Mouse (Mus musculus) megakaryocyte, embryonic 14.5 days (primary cell): ENCODE measurements around the gene Tapbp. TPM values are rescaled to one million over a fixed set of nuclear protein-coding genes. Genes with fewer than 3 reads are reported as not detected.

Source experiments
- H3K27me3 ChIP-seq: replicated peaks from 2 replicates; pipeline ENCODE3; 2012; ENCODE audit warnings: inconsistent platforms
- H3K36me3 ChIP-seq: replicated peaks from 2 replicates; pipeline ENCODE3; 2012; ENCODE audit warnings: low read length, inconsistent platforms, mixed read lengths
- H3K4me1 ChIP-seq: 2 replicates; pipeline ENCODE4 v1.6.1; 2012; ENCODE audit warnings: inconsistent platforms
- H3K4me3 ChIP-seq: replicated peaks from 2 replicates; pipeline ENCODE3; 2012; ENCODE audit warnings: moderate library complexity, mild to moderate bottlenecking, inconsistent platforms
- H3K9me3 ChIP-seq: 2 replicates; pipeline ENCODE4 v1.6.1; 2012; ENCODE audit warnings: inconsistent platforms
- FLI1 ChIP-seq: IDR thresholded peaks from 2 replicates; pipeline ENCODE4 v1.6.1; 2012; ENCODE audit warnings: low read length, inconsistent platforms, mixed read lengths
- GATA1 ChIP-seq: IDR thresholded peaks from 3 replicates; pipeline ENCODE4 v1.6.1; 2012; ENCODE audit warnings: mixed read lengths, low read length, inconsistent platforms, borderline replicate concordance
- polyA plus RNA-seq: library from polyadenylated mRNA; stranded (reverse); fragments of >175 nt; gene quantifications from 2 replicates; pipeline ENCODE4 v1.2.3, GENCODE M21; 2012; ENCODE audit warnings: low replicate concordance; ENCODE audit not compliant: insufficient read depth

Gene Tapbp
- polyA plus RNA-seq, 1 experiment: 606 TPM

GRCm38 (mm10) chr17:33916294-33916693 is 595 bp downstream of the Tapbp start:
- TF ChIP-seq FLI1 (no peak), GATA1 (no peak)
- Histone ChIP-seq H3K27me3 (no peaks in the 10 kb centered on the region), H3K9me3 (0 out of 2 replicates have a peak, but pooled peaks cover 5% of the 10 kb centered on the region), H3K4me1 (peaks cover 77% of the 10 kb centered on the region), H3K36me3 (peaks cover 65% of the 10 kb centered on the region), H3K4me3 (peak overlapping the region; percentile 93)

GRCm38 (mm10) chr17:33916847-33917655 is 1.4 kb downstream of the Tapbp start:
- Histone ChIP-seq H3K36me3 (peaks cover 65% of the 10 kb centered on the region), H3K9me3 (0 out of 2 replicates have a peak, but pooled peaks cover 5% of the 10 kb centered on the region), H3K4me1 (peaks cover 77% of the 10 kb centered on the region), H3K4me3 (peak overlapping the region; percentile 93), H3K27me3 (no peaks in the 10 kb centered on the region)
- TF ChIP-seq FLI1: no peak
- TF ChIP-seq GATA1: no peak

GRCm38 (mm10) chr17:33917656-33918292 is 2.1 kb downstream of the Tapbp start:
- Histone ChIP-seq H3K4me3 (peak overlapping the region; percentile 93), H3K4me1 (peaks cover 77% of the 10 kb centered on the region), H3K27me3 (no peaks in the 10 kb centered on the region), H3K36me3 (peaks cover 65% of the 10 kb centered on the region), H3K9me3 (0 out of 2 replicates have a peak, but pooled peaks cover 5% of the 10 kb centered on the region)
- TF ChIP-seq GATA1 (no peak), FLI1 (no peak)

- Histone ChIP-seq H3K4me1 (peaks cover 72% of the 10 kb centered on the region), H3K4me3 (peak overlapping the region; percentile 93), H3K9me3 (0 out of 2 replicates have a peak, but pooled peaks cover 5% of the 10 kb centered on the region), H3K27me3 (no peaks in the 10 kb centered on the region), H3K36me3 (peaks cover 64% of the 10 kb centered on the region)
- TF ChIP-seq FLI1 (no peak), GATA1 (no peak)
Observed at GRCm38 (mm10) chr17:33918293-33919203, 2.8 kb downstream of the Tapbp start.

GRCm38 (mm10) chr17:33919351-33920281 is 3.9 kb downstream of the Tapbp start:
- H3K27me3 ChIP-seq: no peaks in the 10 kb centered on the region
- TF ChIP-seq GATA1 (no peak), FLI1 (no peak)
- peaks cover 69% of the 10 kb centered on the region for H3K4me1 ChIP-seq
- peak overlapping the region; percentile 93 for H3K4me3 ChIP-seq
- H3K9me3 ChIP-seq: 0 out of 2 replicates have a peak, but pooled peaks cover 5% of the 10 kb centered on the region
- peaks cover 63% of the 10 kb centered on the region for H3K36me3 ChIP-seq

GRCm38 (mm10) chr17:33920282-33921097 is 4.8 kb downstream of the Tapbp start:
- Histone ChIP-seq H3K9me3 (0 out of 2 replicates have a peak, but pooled peaks cover 5% of the 10 kb centered on the region), H3K27me3 (no peaks in the 10 kb centered on the region), H3K4me3 (peak overlapping the region; percentile 93), H3K4me1 (peaks cover 65% of the 10 kb centered on the region), H3K36me3 (peaks cover 65% of the 10 kb centered on the region)
- no peak for TF ChIP-seq FLI1
- TF ChIP-seq GATA1: no peak

- TF ChIP-seq GATA1 (no peak), FLI1 (no peak)
- peak overlapping the region; percentile 93 for H3K4me3 ChIP-seq
- H3K36me3 ChIP-seq: peaks cover 73% of the 10 kb centered on the region
- peaks cover 70% of the 10 kb centered on the region for H3K4me1 ChIP-seq
- no peaks in the 10 kb centered on the region for H3K27me3 ChIP-seq
- H3K9me3 ChIP-seq: 0 out of 2 replicates have a peak, but pooled peaks cover 5% of the 10 kb centered on the region
Observed at GRCm38 (mm10) chr17:33921361-33921760, 5.7 kb downstream of the Tapbp start.
